Mouse (Mus musculus) left cerebral cortex, postnatal 25 days (tissue): ENCODE measurements at regions not wholly inside any gene's neighbourhood (a gene's known extent, or its start where the extent isn't known, plus 50 kb on each side); places are given as distances from the start of the nearest gene placed in this dataset.

Experiments
- DNase-seq, 2 experiments: peaks; one replicate each; pipeline ENCODE4 v3.0.0; 2022; ENCODE audit warnings: low spot score in 2 of 2, mixed read lengths in 1 of 2
- intact Hi-C: fragments of 180-260 bp; cut with DNase I; formaldehyde crosslinking; loops from one replicate; pipeline ENCODE4 v1.15.1; 2025

GRCm38 (mm10) chr14:68447240-68447923, 846.7 kb downstream of the Synb start:
- intact Hi-C loops = no loop called here
- DNase-seq = no peak

- intact Hi-C loops = no loop called here
- no peak for DNase-seq
Observed at GRCm38 (mm10) chr14:68433326-68433725, 860.8 kb downstream of the Synb start.

GRCm38 (mm10) chr14:68432111-68432510, 862.0 kb downstream of the Synb start:
- no peak for DNase-seq
- intact Hi-C loops = no loop called here

GRCm38 (mm10) chr14:68427235-68427634, 866.9 kb downstream of the Synb start:
- intact Hi-C loops = no loop called here
- DNase-seq = no peak

- no peak for DNase-seq
- intact Hi-C loops = no loop called here
Observed at GRCm38 (mm10) chr14:68392440-68392839, 901.7 kb downstream of the Synb start.

GRCm38 (mm10) chr14:68391875-68392274, 902.2 kb downstream of the Synb start:
- no peak for DNase-seq
- intact Hi-C loops = no loop called here

- DNase-seq = peak; percentile 42 to 92
- intact Hi-C loops = loop anchor here (1.0 to 5.0 kb wide), 2 partner anchors 70 to 159 kb away; no protein-coding TSS in a partner anchor
Observed at GRCm38 (mm10) chr14:68381741-68382140, 912.4 kb downstream of the Synb start.

- intact Hi-C loops = no loop called here
- peak in 1 of 2 experiments; percentile 64 for DNase-seq
Observed at GRCm38 (mm10) chr14:68367696-68368095, 926.4 kb downstream of the Synb start.

GRCm38 (mm10) chr14:68363892-68364291, 930.2 kb downstream of the Synb start:
- no peak for DNase-seq
- intact Hi-C loops = no loop called here

- intact Hi-C loops = no loop called here
- DNase-seq = no peak
Observed at GRCm38 (mm10) chr14:68361998-68362397, 932.1 kb downstream of the Synb start.

- DNase-seq = no peak
- intact Hi-C loops = no loop called here
Observed at GRCm38 (mm10) chr14:68361481-68361880, 932.6 kb downstream of the Synb start.

GRCm38 (mm10) chr14:68356396-68356795, 937.7 kb downstream of the Synb start:
- intact Hi-C loops = no loop called here
- peak in 1 of 2 experiments; percentile 25 for DNase-seq

- peak in 1 of 2 experiments; percentile 19 for DNase-seq
Observed at GRCm38 (mm10) chr14:68355462-68355905, 938.6 kb downstream of the Synb start.

GRCm38 (mm10) chr14:68345527-68345926, 948.6 kb downstream of the Synb start:
- intact Hi-C loops = no loop called here
- DNase-seq = no peak

More at GRCm38 (mm10) chr14:68355462-68355905, 938.6 kb downstream of the Synb start:
- intact Hi-C loops = no loop called here

- intact Hi-C loops = no loop called here
- no peak for DNase-seq
Observed at GRCm38 (mm10) chr14:68344715-68345114, 949.4 kb downstream of the Synb start.

GRCm38 (mm10) chr14:68338440-68338839, 955.7 kb downstream of the Synb start:
- intact Hi-C loops = no loop called here

GRCm38 (mm10) chr14:68325061-68325460, 969.0 kb downstream of the Synb start:
- intact Hi-C loops = no loop called here
- DNase-seq = no peak

More at GRCm38 (mm10) chr14:68338440-68338839, 955.7 kb downstream of the Synb start:
- DNase-seq = no peak

GRCm38 (mm10) chr14:68323008-68323407, 971.1 kb downstream of the Synb start:
- no peak for DNase-seq
- intact Hi-C loops = no loop called here

GRCm38 (mm10) chr14:68307973-68308660, 986.0 kb downstream of the Synb start:
- intact Hi-C loops = no loop called here
- DNase-seq = peak in 1 of 2 experiments; percentile 35

GRCm38 (mm10) chr14:68305166-68305565, 988.9 kb downstream of the Synb start:
- DNase-seq = no peak
- intact Hi-C loops = no loop called here

GRCm38 (mm10) chr14:68301710-68302109, 992.4 kb downstream of the Synb start:
- DNase-seq = no peak
- intact Hi-C loops = no loop called here
